Mouse (Mus musculus) MN1 (cell line): Measurements from ENCODE around the gene Camk1g.
A peak's percentile ranks its signal among the peaks of the same experiment; 100 is the strongest.

ENCODE experiments used
- DNase-seq: peaks from one replicate; pipeline ENCODE4 v3.0.0-alpha.2; 2016; ENCODE audit warnings: low spot score

Gene Camk1g

DNA sequence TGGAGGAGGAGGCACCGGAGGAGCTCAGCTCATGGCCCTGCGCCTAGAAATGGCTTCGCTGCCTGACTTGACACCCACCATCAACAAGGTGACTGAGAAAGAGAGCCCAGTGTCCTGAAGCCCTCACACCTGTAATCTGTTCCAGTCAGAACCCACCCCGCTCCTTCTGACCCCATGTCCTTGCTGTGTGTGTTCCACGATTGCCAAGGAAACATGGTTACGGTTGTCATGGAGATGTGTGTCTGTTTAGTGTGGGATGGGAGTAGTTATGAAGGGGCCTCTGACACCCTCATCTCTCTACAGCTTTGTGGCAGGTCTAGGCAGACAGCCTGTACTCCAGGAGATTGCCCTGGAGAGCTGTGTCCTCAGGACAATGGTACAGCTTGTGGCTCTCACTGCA, 35.6 kb downstream of the Camk1g start:
- DNase-seq, result no peak

DNA sequence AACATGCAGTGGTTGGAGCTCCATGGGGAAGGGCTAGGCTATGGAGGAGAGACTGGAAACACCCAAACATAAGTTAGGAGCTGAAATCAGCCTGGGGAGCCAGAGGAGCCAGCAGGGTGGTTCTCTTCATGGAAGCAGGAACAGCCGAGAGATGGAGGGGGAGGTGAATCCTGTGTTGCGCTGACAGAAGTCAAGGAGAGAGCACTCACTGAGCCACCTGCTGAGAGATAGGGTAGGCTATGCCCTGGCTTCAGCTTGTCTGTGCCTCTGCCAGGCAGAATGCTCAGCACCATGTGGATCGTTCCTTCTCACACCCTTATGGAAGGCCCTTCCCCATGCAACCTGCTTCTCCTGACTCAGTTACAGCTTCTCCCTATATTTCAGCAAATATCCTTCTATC, 36.3 kb downstream of the Camk1g start:
- no peak for DNase-seq

- no peak for DNase-seq
Measured at GRCm38 (mm10) chr1:193332671-193333070, 37.4 kb downstream of the Camk1g start.

DNA sequence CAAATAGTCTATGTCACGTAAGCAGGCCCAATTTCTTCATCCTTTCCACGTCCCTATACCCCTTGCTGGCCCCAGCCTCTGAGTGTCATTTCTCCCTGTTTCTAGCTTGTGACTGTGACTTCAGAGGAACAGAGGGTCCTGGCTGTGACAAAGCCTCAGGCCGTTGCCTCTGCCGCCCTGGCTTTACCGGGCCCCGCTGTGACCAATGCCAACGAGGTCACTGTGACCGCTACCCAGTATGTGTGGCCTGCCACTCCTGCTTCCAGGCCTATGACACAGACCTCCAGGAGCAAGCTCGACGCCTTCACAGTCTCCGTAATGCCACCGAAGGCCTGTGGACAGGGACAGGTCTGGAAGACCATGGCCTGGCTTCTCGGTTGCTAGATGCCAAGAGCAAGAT, 38.1 kb downstream of the Camk1g start:
- DNase-seq, result no peak

- no peak for DNase-seq
Measured at GRCm38 (mm10) chr1:193330626-193331025, 39.5 kb downstream of the Camk1g start.

- peak; percentile 56 for DNase-seq
Measured at GRCm38 (mm10) chr1:193330172-193330571, 39.9 kb downstream of the Camk1g start.

DNA sequence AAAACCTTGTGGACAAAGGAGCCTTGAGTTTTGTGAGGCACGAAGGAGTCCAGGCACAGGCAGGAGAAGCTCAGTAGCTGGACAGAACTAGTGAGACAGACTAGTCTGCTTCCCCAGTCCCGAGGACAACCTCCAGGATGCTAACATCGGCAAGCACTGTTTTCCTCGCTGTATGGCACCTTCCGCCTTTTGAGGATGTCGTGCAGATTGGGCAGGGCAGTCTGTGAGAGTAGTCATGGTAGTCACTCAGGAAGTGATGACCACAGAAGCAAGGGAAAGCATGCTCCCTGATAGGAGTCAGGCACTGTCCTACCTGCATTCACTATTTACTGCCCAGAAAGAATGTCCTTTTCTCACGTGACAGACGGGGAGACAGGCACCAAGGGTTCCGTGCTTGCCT, 40.5 kb downstream of the Camk1g start:
- DNase-seq, result no peak

DNA sequence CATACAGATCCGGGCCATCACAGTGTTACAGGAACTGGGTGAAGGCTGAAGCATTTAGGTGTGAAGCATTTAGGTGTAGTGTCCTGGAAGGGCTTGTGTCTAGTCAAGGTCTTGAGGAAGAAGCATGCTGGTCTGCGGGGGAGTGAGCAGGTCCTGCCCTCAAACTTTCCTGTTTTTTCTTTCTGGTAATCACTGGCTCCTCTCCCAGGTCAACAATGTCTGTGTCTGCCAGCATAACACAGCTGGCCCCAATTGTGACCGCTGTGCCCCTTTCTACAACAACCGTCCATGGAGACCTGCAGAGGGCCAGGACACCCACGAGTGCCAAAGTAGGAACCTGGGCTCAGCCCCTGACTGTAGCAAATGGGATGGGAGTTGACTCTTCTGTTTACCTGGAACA, 42.4 kb downstream of the Camk1g start:
- DNase-seq, result no peak

DNA sequence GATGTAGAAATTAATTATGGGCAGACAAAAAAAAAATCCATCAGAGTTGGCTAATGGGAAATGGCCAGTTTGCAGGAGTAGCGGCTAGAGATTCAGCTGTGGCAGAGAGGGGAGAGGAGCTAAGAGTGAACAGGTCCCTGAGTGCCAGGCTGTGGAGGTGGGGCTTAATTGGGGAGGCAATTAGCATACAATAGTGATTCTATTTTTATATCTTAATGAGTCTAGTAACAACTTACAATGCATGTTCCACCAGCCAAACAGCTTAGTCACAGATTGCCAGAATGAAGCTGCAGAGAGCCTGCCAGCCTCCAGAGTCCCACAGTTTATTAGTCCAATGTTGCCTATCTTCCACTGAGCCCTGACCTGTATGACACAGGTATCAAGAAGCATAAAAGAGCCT, 42.9 kb downstream of the Camk1g start:
- DNase-seq, result no peak

GRCm38 (mm10) chr1:193326456-193327145, 43.5 kb downstream of the Camk1g start:
- DNase-seq, result no peak

DNA sequence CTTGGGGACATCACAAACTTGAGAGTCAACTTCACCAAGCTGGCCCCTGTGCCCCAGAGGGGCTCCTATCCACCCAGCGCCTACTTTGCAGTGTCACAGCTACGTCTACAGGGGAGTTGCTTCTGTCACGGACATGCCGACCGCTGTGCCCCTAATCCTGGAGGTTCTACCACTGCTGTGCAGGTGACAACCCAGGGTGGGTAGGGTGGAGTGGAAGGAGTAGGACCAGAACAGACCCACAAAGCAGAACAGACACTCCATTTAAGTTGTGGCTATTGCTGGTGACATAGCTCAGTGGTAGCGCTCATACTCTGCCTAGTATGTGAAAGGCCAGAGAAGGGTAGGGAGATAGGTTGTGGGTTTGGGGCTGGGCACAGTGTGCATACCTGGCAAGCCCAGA, 44.2 kb downstream of the Camk1g start:
- no peak for DNase-seq

DNA sequence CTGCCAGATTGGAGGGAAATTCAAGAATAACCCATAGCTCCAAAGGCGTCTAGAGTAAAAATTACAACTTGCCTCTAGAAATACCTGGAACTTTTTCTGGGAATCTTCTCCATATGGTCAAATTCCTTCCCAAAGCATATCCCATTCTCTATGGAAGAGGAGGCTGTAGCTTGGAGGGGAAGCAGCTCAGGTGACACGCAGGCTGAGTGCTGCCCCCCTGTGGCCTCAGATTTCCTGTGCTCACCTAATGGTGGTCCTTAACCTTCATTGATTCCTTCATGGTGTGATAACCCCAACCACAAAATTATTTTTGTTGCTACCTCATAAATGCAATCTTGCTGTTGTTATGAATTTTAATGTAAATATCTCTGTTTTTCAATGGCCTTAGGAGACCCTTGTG, 45.9 kb downstream of the Camk1g start:
- DNase-seq, result no peak

- DNase-seq, result no peak
Measured at GRCm38 (mm10) chr1:193323686-193324085, 46.4 kb downstream of the Camk1g start.

- no peak for DNase-seq
Measured at GRCm38 (mm10) chr1:193320398-193320797, 49.7 kb downstream of the Camk1g start.

DNA sequence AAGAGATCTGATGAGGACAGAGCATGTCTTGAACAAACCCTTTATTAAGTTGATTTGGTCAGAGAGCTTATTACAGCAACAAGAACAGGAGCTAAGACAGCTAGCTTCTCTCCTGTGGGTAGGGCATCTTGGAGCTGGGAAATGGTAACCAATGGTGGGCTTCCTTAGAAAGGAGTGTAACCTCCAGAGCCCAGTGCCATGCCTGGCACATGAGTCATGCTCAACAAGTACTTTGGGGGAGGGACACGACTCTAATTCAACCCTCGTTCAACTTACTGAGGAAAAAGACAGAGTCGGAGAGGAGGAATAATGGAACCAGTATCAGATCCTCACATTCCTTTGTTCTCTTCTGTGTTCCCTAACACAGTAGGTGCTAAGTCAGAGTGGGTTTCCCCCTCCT, 50.4 kb downstream of the Camk1g start:
- DNase-seq, result no peak

- no peak for DNase-seq
Measured at GRCm38 (mm10) chr1:193317159-193317559, 52.9 kb downstream of the Camk1g start.

DNA sequence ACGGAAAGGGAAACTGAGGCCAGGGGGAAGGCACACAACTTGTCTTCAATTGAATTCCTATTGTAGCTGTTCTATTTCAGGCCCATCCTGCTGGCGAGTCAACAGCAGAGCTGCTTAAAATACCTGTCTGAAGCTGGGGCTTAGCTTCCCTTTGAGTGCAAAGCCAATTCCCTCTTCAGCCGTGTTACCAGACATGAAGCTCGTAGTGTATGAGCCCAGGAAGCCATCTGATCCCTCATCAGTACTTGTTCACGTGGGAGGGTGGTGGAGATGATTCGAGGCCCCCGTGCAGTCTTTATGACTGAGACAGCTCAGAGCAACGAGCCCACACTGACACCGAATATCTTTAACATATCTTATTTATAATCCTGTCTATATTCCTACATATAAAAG, 53.7 kb downstream of the Camk1g start:
- DNase-seq, result no peak

- peak; percentile 23 for DNase-seq
Measured at GRCm38 (mm10) chr1:193315705-193316357, 54.3 kb downstream of the Camk1g start.

DNA sequence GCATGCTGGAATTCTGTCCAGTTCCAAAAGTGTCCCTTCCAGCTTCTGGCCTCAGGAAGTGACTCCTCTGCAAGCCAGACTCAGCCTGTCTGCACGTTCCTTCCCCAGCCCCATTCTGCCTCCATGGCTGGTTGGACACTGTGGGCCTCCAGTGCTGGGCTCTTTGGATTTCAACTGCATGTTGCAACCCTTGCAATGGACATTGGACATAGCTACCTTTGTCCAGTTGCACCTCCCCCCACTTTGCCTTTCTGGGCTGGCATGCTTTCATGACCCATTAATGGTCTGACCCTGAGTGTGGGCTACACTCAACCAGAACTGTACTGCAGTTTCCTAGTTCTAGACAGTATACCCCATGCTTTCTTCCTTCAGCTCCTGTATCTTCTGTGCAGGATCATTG, 58.5 kb downstream of the Camk1g start:
- no peak for DNase-seq

DNA sequence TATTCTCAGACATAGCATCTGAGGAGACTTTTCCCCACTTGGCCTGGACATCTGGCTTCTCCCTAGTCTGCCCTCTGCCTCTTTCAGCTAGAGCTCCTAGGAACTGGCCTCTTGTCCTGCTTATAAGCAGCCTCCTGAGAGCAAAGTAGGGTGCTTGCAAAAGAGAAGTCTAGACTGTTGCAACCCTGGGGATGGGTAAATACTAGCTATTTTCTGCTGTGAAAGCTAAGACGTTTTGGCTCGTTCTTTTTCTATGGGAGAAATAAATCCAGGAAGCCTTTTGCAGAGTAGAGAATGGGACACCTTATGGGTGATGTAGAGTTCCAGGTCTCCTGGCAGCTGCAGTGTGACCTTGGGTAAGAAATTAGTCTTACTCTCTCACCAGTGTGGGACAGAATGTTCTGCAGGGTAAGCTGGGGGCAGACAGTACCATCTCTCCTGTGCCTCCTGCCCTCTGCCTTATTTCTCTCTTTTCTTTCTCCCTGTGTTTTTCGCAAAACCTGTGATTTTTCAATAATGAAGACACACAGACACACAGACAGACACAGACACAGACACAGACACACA, 59.5 kb downstream of the Camk1g start:
- DNase-seq, result no peak

DNA sequence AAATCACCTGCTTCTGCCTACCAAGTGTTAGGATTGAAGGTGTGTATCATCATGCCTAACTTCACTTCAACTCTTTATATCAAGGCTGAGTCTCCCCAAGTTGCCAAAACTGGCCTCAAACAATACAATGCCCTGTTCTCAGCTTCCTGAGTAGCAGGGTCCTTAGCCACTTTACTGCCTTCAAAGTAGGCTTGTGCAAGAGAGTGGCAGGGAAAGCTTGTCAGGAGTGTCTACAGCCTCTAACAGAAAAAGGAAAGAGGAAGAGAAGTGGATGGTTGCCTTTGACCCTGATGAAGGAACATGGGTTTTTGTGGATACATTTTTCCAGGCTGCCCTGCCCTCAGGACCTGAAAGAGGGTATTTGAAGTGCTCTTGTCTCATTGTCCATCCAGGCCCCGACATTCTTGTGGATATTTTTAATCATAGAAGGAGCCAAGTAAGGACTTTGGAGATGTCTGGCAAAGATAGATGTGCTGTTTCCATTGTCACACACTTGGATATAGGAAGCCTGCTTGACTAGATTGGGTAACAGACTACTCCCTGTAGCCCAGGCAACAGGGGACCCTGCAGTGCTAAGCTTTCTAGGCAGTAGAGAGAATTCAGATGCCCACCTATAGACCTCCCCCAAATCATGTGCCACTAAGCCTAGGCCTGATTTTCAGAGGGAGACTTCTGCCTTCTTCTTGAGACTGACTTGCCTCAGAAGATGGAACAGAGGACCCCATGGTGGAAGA, 60.1 kb downstream of the Camk1g start:
- DNase-seq, result no peak

DNA sequence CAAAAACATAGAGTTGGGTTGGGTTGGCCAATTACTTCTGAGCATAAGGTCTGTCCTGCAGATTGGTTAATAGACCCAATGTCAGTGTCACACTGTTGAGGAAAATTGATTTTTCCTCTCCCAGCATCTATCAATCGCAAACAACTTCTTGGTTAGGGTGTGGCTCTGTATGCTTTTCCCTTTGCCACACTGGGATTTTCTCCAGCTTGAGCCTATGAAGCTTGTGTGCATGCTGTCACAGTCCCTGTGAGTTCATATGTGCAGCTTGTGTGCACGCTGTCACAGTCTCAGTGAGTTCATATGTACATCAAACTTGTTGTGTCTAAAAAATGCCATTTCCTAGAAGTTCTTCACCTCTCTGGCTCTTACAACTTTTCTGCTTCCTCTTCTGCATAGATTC, 63.3 kb downstream of the Camk1g start:
- no peak for DNase-seq

DNA sequence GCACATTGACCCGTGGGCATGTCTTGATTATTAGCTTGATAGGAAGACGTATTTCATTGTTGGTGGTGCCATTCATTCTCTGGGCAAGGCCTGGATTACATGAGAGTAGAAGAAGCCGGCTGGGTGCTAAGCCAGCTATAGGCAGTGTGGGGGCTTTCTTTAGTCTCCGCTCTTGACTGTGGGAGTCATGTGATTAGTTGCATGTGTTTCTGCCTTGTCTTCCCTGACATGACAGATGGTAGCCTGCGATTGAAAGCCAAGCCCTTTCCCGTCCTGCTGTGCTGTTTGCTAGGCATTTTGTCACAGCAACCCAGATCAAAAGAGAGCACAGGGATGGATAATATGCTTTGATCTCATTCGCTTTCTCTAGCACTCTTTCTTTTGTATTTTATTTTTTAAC, 64.7 kb downstream of the Camk1g start:
- DNase-seq, result no peak
